Mouse (Mus musculus): Measurements from ENCODE around the gene Akt1s1. TPM values are rescaled to one million over a fixed set of nuclear protein-coding genes. Genes with fewer than 3 reads are reported as not detected.

Akt1s1 gene
- total RNA-seq, 1 experiment from 2014 or later = 29.0 TPM

DNA sequence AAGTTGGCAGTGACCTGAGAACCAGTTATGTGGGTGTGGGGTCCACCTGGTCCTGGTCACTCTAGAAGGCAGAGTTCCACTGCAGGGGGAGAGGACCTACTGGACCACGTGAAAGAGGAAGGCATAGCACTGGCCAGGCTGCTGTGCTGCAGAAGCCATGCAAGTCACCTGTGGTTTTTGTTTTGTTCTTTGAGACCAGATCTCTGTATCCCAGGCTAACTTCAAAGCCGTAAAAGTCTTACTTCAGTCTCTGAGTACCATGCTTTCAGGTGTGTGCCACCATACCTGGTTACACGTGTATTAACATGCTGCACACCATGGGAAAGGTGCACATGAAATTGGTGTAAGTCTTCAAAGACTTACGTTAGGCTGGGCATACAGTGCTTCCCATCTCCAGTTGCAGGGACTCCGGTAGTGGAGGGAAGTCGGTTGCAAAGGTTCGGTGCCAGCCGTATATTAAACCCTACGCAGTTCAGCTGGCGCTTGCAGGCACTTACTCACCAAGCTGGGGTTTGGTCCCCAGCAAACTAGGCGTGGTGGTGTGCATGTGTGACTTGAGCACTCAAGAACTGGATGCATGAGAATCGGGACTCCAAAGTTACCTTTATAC lies 2.9 kb downstream of the Akt1s1 start:
- no peak for ATAC-seq (replicated peaks; ENCODE audit: low read depth, poor library complexity, severe bottlenecking)

DNA sequence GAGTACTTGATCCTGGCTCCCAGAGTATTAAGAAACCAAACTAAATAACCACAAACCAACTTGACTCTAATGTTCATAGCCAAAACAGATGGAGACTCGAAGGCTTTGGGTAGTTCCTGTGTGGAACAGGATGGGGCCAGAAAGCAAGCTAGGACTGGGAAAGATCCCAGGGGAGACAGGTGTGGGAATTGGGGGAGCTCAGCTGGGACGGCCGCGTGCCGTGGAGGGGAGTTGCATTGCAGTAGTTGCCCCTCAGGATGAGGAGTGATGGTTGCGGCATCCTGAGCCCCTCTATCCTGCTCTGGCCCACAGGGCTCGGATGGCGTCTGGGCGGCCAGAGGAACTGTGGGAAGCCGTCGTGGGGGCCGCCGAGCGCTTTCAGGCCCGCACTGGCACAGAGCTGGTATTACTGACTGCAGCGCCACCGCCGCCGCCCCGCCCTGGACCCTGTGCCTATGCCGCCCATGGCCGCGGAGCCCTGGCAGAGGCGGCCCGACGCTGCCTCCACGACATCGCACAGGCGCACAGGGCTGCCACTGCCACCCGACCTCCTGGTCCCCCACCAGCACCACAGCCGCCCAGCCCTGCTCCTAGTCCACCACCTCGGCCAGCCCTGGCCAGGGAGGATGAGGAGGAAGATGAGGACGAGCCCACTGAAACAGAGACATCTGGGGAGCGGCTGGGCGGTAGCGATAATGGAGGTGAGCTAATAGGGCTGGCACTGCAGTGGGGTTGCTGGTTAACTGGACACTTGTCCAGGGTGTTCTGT lies 3.7 kb downstream of the Akt1s1 start:
- no peak for ATAC-seq (replicated peaks; ENCODE audit: low read depth, poor library complexity, severe bottlenecking)

DNA sequence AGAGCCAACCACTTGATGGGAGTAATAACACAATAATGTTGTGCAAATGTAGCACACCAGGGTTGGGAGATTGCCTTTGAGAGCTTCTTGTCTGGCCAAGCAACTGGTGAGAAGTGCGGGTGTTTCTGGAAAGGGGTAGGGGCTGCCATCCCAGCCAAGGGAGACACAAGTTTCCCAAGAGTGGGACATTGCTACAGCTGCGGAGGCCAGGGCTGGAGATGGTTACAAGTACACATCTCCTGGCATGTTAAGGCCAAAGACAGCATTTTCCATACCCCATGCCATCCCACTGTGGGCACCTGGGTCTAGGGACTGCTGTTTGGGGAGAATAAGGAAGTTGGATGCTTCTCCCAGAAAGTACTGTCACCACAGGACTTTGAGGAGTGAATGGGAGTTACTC lies 4.3 kb downstream of the Akt1s1 start:
- no peak for ATAC-seq (replicated peaks; ENCODE audit: low read depth, poor library complexity, severe bottlenecking)

DNA sequence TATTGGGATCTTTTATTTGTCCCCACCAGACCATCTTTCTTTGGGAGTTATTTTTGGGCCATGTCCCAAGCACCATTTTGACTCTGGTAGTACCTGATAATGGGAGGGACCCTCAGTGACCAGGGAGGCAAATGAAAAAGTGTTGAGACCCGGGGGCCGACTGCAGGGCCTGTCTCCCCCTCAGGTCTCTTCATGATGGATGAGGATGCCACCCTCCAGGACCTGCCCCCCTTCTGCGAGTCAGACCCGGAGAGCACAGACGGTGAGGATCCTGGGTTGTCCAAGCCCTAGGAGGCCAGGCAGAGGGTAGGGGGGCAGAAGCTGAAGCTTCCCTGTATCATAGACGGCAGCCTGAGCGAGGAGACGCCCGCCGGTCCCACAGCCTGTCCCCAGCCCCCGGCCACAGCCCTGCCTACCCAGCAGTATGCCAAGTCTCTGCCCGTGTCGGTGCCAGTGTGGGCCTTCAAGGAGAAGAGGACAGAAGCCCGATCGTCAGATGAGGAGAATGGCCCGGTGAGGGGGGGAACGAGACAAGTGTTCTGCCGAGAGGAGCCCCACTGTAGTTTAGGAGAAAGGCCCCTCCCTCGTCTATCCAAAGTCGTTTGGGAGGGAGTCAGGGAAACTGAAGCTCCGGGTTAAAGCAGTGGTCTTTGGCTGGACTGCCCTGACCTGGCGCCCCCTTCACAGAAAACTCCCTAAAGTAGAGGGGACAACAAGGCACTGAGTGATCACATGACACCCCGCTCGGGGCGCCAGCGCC lies 5.0 kb downstream of the Akt1s1 start:
- no peak for ATAC-seq (replicated peaks; ENCODE audit: low read depth, poor library complexity, severe bottlenecking)

DNA sequence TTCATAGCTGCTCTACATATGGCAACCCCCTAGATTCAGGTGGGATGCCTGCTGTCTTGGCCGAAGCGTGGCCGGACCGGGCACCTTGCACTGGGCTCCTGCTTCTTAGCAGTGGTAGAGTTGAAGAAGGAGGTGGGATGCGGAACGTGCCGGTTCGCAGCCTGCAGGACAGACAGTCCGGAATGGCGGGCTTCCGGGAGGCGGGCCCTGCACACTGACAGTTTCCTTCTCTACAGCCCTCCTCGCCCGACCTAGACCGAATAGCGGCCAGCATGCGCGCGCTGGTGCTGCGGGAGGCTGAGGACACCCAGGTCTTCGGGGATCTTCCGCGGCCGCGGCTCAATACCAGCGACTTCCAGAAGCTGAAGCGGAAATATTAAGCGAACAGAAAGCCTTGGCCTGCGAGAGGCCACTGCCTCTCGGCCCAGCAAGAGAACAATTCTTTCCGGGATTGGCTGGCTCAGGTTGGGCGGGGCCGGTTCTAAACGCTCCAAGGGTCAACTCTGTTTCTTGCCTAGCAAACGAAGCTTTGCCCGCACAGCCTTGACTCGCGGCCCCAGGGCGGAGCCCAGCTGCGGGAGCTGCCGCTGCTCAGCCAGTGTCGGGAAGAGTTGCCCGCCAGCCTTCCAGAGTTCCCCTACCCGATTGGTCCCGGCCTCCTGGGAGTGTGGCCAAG lies 5.7 kb downstream of the Akt1s1 start:
- ATAC-seq (replicated peaks; ENCODE audit: low read depth, poor library complexity, severe bottlenecking) = peak; percentile 42

DNA sequence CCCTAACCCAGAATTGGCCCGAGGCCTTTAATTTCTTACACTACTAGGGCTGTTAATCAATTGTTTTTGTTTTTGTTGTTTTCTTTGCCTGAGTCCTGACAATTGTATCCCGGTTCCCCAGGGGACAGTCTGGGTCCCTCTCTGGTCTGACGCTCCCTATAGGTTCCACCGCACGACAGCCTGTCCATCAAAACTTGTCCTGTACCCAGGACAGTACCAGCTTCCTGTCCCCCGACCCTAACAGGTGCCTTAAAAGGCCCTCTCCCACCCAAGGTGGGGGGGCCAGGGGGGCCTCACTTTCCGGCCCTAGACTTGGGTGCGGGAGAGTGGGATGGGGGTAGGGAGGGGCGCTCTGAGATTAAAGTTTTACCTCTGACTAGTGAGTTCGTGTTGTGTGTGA lies 6.2 kb downstream of the Akt1s1 start:
- ATAC-seq (replicated peaks; ENCODE audit: low read depth, poor library complexity, severe bottlenecking) = no peak

DNA sequence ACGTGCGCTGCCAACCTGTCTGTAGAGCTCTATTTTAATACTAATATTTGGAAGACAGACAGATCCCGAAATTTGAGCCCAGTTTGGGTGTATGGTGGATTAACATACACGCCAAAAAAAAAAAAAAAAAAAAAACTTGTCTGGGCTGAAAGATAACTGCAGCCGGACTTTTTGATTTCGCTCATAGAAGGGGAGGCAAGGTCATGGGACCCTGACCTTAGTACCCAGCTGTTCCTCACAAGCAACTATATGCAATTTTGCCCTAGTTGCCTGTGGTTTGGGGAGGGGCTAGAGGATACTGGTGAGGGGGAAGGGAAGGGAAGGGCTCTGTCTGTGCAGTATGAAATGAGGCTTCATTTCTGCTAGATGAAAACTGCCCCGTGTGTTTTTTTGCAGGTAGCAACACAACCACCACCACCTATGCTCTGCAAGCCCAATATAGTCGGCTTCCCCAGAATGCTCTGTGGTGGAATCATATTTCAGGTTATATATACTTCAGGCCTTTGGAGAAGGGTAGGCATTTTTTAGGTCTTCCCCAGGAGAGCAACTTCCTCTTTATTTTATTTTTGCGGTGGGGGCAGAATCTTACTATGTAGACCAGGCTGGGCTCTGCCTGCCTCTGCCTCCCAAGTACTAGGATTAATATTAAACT lies 7.6 kb downstream of the Akt1s1 start:
- peak; percentile 15; the same call in 1 of the 2 replicates for ATAC-seq (replicated peaks; ENCODE audit: low read depth, poor library complexity, severe bottlenecking)

DNA sequence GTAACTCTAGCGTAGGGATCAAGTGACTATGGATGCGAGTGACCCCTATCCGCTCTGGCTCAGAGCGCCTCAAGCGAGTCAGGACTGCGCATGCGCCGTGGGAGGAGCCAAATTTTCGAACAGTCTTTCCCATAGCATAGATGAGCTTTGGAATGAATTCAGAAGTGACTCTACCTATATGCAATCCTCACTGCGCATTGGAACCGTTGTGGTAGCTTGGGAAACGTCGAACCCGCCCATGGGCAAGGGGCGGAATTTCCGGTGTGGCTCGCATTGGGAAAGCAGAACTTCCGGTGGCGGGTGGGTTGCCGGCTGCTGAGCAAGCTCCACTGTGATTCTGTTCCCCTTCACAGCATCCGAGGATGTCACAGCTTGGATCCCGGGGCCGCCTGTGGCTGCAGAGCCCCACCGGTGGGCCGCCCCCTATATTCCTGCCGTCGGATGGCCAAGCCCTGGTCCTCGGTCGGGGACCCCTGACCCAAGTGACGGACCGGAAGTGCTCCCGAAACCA lies 8.3 kb downstream of the Akt1s1 start, which contains the start of gene Pnkp:
Gene Pnkp (plus strand): TSS at position 98 of the 511 bp plus-strand sequence.
- peak; percentile 55 for ATAC-seq (replicated peaks; ENCODE audit: low read depth, poor library complexity, severe bottlenecking)

DNA sequence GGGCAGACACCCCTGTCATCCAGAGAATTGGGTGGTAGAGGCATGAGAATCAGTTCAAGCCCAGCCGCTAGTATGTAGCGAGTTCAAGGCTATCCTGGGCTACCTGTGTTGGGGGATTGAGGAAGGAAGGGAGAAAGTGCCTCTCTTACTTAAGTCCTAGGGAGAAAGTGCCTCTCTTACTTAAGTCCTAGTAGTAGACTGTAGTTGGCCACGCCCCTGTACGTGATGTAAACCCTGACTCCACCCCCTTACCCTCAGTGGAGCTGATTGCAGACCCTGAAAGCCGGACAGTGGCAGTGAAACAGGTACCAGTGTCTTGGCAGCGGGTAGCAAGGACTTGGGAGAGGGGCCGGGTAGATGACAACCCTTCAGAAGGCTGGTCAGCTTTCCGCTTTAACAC lies 9.1 kb downstream of the Akt1s1 start:
- 0 out of 2 replicates have a peak, but pooled peaks have one; percentile 21 for ATAC-seq (replicated peaks; ENCODE audit: low read depth, poor library complexity, severe bottlenecking)

DNA sequence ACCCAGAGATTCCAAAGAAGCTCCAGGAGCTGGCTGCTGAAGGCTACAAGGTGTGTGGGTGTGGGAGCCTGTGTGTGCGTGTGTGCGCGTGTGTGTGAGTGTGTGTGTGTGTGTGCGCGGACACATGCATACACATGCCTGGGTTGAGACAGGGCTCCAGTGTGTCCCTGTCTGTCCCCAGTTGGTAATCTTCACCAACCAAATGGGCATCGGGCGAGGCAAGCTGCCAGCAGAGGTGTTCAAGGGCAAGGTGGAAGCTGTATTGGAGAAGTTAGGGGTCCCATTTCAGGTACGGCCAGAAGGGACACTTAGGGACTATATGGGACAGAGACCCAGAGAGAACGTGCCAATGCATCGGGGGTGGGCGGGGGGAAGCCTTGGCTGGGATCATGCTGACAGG lies 11.1 kb downstream of the Akt1s1 start:
- no peak for ATAC-seq (replicated peaks; ENCODE audit: low read depth, poor library complexity, severe bottlenecking)

DNA sequence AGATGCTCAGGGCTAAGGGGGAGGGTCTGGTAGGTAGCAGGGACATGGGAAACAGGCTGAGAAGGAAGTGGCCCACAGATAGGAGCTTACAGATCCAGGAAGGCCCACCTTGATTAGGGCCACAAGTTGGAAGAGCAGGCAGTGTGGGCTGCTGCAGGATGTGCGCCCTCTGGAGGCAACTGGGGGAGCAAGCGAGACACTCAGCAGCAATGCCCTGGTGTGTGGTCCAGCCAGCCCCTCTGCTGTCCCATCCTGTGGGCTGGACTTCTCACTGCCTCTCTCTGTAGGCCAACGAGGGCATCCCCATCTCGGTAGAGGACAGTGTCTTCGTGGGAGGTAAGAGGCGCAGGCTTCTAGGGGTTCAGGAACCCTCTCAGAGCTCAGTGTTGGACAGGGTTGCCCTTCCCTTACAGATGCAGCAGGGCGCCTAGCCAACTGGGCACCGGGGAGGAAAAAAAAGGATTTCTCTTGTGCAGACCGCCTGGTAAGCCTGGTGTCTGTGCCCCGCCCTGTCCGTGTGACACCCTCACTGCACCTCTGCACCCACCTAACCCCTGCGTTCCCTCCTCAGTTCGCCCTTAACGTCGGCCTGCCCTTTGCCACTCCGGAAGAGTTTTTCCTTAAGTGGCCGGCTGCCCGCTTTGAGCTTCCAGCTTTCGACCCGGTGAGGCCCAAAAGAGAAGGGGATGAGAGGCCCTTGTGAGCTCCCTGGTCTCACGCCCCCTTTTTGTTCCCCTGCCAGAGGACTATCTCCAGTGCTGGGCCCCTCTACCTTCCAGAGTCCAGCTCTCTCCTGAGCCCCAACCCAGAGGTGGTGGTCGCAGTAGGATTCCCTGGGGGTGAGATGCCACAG lies 12.0 kb downstream of the Akt1s1 start:
- ATAC-seq (replicated peaks; ENCODE audit: low read depth, poor library complexity, severe bottlenecking) = peak; percentile 34; the same call in 1 of the 2 replicates

DNA sequence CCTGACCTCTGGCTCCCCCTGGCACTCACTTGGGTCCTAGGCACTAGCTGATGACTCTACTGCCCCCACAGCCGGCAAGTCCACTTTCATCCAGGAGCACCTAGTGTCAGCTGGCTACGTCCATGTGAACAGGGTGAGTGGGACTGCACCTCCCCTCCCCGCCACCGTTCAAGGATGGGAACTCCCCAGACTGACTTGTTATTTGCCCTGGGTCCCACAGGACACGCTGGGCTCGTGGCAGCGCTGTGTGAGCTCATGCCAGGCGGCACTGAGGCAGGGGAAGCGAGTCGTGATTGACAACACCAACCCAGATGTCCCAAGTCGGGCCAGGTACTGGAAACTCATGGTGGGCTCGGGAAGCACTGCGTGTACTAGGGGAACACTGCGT lies 12.6 kb downstream of the Akt1s1 start:
- no peak for ATAC-seq (replicated peaks; ENCODE audit: low read depth, poor library complexity, severe bottlenecking)

DNA sequence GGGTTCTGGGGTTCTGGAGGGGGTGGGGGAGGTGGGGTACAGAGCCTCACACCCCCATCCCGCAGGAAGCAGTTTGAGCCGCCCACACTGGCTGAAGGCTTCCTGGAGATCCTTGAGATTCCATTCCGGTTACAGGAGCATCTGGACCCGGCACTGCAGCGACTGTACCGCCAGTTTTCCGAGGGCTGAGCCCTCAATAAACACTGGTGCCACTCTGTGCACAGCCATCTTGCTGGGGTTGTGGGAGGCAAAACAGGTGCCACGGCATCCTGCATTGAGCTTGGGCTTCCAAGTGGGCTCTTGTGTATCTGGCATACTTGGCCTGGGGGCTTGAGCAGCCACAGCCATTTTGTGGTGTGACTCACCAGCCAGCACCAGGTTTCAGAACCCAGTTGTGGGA lies 13.6 kb downstream of the Akt1s1 start:
- no peak for ATAC-seq (replicated peaks; ENCODE audit: low read depth, poor library complexity, severe bottlenecking)

DNA sequence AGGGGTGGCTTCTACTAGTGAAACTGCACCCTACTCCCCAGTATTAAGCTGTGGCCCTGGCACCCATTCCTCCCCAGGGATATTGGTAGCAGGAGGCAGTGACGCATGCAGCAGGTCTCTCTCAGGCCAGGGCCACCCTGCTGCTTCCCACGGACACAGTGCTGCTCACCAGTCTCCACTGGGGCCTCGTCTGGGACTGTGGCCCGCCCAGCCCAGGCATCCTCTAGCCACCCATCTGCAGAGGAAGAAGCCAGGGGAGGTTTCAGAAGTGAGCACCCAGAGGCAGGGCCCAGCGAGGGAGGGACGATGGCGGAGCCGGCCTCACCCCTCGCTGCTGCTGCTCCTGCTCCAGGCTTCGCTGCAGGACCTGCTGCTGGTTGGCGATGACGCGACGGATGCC lies 14.4 kb downstream of the Akt1s1 start:
- no peak for ATAC-seq (replicated peaks; ENCODE audit: low read depth, poor library complexity, severe bottlenecking)

DNA sequence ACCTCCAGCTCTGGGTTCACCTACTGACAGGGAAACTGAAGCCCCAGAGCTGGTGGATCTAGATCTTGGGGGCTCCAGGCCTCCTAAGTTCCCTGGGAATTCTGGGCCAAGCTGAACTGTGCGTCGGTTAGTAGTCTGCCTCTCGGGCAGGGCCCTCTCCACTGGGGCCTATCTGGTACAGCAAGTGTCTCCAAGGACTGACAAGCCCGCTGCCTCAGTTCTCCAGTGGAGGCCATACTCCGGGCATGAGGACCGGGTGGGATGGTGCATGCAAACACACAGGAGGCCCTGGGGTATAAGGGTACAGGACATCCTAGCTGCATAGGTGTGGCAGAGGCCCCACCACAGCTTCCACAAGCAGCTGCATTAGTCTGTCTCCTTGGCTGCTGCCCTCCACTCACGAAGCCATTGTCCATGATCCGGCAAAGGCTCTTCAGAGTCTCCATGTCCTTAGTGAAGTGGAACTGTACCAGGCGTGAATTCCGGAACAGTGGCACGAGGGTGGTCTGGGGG lies 15.2 kb downstream of the Akt1s1 start:
- no peak for ATAC-seq (replicated peaks; ENCODE audit: low read depth, poor library complexity, severe bottlenecking)

DNA sequence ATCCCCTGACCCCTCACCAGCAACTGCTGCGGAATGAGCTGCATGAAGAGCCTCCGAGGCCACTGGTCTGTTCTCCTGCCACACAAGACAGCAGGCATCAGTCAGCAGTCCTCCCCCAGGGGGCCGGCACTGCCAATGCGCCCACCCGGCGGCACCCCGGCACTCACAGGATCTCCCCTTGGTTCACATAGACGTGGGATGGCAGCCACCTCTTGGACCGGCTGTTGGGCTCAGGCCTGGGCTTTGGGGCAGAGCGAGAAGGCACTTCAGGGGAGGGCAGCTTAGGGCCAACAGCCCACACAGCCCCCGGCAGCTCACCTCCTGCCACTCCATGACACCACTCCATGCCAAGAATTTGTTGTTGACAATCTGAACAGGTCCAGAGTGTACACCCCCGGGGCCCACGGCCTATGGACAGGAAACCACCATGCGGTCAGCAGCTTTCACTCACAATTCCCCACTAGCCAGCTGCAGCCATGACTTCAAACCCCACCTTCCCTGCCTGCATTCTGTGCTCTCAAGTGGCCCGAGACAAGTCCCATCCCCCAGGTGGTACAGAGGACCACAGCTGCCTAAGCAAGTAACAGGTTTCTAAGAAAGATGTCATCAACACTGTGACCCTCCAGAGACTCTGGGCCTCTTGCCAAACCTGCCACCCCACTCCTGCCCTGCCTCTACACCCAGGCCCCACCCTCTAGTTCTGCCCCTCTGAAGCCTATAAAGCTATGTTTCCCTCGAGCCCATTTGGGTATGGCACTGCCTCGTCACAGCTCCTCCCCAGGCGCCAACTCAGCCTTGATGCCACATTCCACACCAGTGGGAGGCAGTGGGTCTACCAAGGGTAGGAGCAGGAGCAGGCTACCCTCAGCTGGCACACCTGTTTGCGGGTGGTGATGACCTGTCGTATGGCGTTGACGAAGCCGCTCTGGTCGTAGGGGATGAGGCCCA lies 16.1 kb downstream of the Akt1s1 start:
- ATAC-seq (replicated peaks; ENCODE audit: low read depth, poor library complexity, severe bottlenecking) = no peak

DNA sequence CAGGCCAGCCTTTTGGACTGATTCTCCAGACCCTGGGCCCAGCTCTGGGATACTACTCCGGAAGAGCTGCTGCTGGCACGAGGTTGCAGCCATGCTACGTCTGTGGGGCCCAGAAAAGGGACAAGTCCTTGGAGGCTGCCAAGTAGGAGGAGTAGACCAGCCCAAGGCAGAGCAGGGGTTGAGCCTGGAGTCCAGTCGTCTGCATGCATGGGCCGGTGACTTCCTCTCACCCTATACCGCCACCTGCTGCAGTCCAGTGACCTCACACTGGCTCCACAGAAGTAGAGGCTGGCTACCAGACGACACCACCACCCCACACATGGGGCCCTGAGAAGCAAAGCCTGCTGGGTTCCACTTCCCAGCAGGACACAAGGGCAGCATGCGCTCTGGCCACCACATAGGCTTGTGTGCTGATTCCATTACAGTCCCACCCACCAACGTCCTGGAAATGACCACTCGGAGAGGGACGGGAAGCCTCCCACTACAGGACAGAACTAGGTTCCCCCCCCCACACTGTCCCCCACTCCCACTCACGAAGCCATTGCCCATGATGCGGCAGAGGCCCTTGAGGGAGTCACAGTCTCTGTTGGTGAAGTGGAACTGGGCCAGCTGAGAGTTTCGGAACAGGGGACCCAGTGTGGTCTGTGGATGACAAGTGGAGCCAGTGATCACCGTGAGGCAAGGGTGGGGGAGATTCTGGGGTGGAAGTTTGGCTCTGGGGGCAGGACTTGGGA lies 17.7 kb downstream of the Akt1s1 start:
- ATAC-seq (replicated peaks; ENCODE audit: low read depth, poor library complexity, severe bottlenecking) = peak; percentile 10; the same call in 1 of the 2 replicates

Data from common myeloid progenitor, adult 5-6 weeks (primary cell).